Mouse (Mus musculus): Measurements from ENCODE around the gene Tmem185a. TPM values are rescaled to one million over a fixed set of nuclear protein-coding genes. Genes with fewer than 3 reads are reported as not detected.

Gene Tmem185a
- polyA plus RNA-seq (2012; rRNA removed; ENCODE audit: low replicate concordance) = 5.2 and 5.8 TPM in 2 replicates

DNA sequence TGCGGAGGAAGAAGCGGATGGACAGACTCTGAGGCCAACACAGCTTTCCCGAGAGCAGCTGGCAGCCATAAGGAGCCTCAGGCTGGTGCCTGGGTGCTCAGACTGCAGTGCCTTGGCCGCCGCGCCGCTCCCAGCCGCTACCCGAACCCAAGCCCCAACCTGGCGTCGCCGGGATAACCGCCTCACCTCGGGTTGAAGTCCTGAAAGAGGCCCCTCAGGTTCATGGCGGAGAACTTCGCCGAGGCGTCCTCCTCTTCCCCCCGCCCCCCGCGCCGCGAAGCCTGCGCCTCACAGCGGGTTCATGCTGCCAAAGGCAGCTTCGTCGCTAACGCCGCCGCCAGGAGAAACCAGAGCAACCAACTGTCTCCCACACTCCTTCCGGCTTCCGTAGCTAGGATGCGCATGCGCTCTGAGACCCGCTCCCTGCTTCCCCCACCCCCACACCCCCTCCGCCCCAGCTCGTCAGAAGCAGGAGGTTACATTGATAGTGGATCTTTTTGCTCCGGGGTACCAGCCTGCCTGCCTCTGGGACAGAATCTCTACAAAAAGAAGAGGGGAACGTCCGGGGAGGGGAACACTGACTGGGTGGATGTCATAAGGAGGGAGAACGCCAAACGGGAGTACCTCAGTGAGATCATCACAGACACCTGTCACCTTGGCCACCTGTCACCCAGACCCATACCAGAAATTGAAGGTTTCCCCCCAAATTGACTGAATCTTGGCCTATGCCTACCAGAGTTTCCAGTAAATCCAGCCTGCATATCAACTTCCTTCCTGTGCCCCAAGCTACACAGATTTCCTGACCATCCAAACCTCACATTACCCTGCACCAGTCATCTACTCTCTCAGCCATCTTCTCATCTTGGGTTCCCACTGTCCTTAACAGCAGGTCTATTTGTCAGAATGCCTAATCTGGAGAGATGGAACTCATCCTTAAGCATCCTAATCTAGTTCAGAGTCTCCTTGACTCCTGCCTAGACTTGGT lies at the start of gene Tmem185a:
Gene Tmem185a (minus strand): TSS at position 389 of the 985 bp plus-strand sequence.

Other genes with a start within 250 kb of the Tmem185a start
- 3.1 and 5.5 TPM in 2 replicates for gene Ids, start 112.1 kb downstream of the Tmem185a start, polyA plus RNA-seq (2012; rRNA removed; ENCODE audit: low replicate concordance)
- gene 1110012L19Rik, start 91.3 kb downstream of the Tmem185a start, polyA plus RNA-seq (2012; rRNA removed; ENCODE audit: low replicate concordance) = 1.0 and 1.7 TPM in 2 replicates